Mouse (Mus musculus) adrenal gland, postnatal 0 days (tissue): ENCODE measurements around the gene Mga. TPM values are rescaled to one million over a fixed set of nuclear protein-coding genes. Genes with fewer than 3 reads are reported as not detected.

Source experiments
- microRNA-seq: library from miRNA; unstranded; fragments of <30 nt; microRNA quantifications from one replicate; pipeline ENCODE4, GENCODE M21; 2016; ENCODE audit warnings: borderline replicate concordance; ENCODE audit not compliant: insufficient number of aligned reads
- polyA plus RNA-seq: library from polyadenylated mRNA; unstranded; fragments of >200 nt; fragmentation: Nextera tagmentation; extraction: Ambion mirVana; gene quantifications from 2 replicates; pipeline ENCODE4 v1.2.1, GENCODE M21; 2015

Gene Mga
- 12.7 and 16.0 TPM in 2 replicates for polyA plus RNA-seq

DNA sequence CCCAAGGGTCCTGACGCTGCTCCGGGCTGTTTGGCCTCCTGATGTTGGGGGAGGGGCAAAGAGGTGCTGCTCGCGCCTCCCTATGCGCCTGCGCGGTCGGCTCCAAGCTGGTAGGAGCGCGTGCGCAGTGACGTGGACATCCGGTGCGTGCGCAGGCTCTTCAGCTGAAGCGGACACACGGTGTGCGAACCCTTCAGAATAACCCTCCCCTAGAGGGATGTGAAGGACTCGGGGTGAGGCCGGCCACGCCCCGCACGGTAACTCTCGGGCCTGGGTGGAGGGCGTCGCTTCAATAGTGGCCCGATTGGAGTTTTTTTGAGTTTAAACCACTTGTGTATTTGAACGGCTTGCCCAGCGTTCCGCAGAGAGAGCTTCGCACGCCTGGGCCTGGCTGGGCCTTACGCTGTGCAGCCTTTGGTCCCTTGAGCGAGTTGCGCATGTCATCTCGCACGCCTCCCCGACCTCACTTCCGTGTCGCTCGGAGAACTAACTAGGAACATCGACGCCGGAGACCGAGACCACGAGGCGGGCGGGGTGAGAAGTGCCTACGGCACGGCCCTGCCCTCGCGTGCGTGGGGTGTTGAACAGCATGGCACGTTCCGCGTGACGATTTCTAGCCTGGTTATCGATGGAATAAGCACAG is at the start of gene Mga:
Gene Mga, plus strand, starts transcription at position 139 of the 643 bp plus-strand sequence.

DNA sequence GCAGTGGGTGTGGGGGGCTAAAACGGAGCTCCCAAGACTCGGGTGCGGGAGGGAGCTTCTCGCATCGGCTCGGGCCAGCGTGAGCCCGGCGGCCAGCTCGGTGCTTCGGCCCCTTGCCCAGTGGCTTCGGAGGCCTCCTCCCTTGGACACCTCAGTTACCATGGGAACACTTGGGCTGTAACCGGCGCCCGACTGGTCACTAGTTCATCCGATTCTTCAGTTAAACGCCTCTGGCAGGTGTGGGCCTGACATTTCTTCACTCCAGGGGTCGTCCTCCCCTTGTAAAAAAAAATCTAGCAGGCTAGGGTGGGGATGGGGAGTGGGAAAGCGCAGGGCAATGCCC is 75.5 kb downstream of the Mga start, which contains the start of gene Mapkbp1:
Gene Mapkbp1, plus strand, starts transcription at position 163 of the 343 bp plus-strand sequence.

Small RNAs within 50 kb of the gene (microRNA-seq; reads per million reads assigned to microRNA genes)
- gene Mir7665, result not detected

Other genes starting within 250 kb of the Mga start
- gene Ndufaf1, start 234.4 kb upstream of the Mga start, polyA plus RNA-seq, result 38.1 and 66.6 TPM in 2 replicates
- 28.6 and 37.8 TPM in 2 replicates for gene Rtf1, start 222.2 kb upstream of the Mga start, polyA plus RNA-seq
- gene Itpka, start 154.9 kb upstream of the Mga start, polyA plus RNA-seq, result 1.9 and 3.1 TPM in 2 replicates
- gene Ltk, start 136.8 kb upstream of the Mga start, polyA plus RNA-seq, result 0.65 and 1.1 TPM in 2 replicates
- 10.3 and 16.3 TPM in 2 replicates for gene Rpap1, start 109.7 kb upstream of the Mga start, polyA plus RNA-seq
- gene Tyro3, start 99.5 kb upstream of the Mga start, polyA plus RNA-seq, result 6.6 and 7.1 TPM in 2 replicates
- gene Mapkbp1, start 75.5 kb downstream of the Mga start, polyA plus RNA-seq, result 2.2 TPM in 2 replicates
- gene Jmjd7, start 130.3 kb downstream of the Mga start, polyA plus RNA-seq, result 17.9 and 18.9 TPM in 2 replicates
- gene Gm28042, start 130.3 kb downstream of the Mga start, polyA plus RNA-seq, result 0.52 and 1.0 TPM in 2 replicates
- gene Pla2g4b, start 136.2 kb downstream of the Mga start, polyA plus RNA-seq, result 0.16 and 0.55 TPM in 2 replicates